Mouse (Mus musculus): ENCODE measurements around the gene Fgfr2. TPM values are rescaled to one million over a fixed set of nuclear protein-coding genes. Genes with fewer than 3 reads are reported as not detected.
A peak's percentile ranks its signal among the peaks of the same experiment; 100 is the strongest.

The Fgfr2 gene
- polyA plus RNA-seq, 1 experiment from 2014 or later: 92.0 TPM

DNA sequence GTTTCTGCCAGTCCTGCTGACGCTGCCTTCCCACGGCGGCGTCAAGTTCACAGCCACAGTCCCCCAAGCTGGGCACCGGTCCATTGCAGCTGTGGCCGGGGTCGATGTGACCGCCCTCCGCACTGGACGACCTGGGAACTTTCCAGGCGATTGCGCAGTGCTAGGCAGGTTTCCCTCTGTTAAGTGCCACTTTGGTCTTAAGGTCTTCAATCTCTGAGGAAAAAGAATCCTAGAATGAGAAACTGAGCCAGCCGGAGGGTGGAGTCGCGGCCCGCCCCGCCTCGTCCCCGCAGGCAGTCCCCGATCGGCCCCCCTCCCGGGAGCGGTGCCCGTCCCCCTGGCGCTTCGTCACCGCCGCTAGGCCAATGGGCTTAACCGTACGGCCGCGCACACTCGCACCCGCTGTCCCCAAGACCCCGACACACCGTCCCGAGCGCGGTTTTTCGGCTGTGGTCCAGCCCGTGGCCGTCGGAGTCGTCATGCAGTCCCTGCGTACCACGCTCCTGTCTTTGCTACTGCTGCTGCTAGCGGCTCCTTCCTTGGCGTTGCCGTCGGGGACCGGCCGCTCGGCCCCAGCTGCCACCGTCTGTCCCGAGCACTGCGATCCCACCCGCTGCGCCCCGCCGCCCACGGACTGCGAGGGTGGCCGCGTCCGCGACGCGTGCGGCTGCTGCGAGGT lies 2187.2 kb downstream of the Fgfr2 start, which contains the start of gene Htra1:
TSS of gene Htra1 (plus strand) at position 319 of the 679 bp plus-strand sequence.
- H3K27me3 ChIP-seq (ENCODE audit: control insufficient read depth, insufficient read depth, low read length): peaks cover 50% of the 10 kb centered on the region

DNA sequence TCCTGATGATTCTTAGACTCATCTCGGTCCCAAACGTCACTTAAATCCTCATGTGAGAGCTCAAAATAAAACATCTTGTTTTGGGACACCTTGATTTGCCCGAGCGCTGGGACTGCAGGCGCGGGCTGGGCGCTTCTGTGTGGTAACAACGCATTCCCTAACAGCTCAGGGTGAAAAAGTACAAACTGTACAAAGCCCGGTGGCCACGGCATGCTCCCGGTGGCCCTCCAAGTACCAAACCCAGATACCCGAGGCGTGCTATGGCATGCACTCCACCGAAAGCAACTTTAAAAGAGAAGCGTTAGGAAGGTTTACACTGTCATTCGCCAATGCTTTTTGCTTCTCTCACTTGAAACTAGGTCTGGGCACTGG lies 2187.7 kb downstream of the Fgfr2 start:
- peak overlapping the region; percentile 45 for H3K4me3 ChIP-seq (ENCODE audit: low read depth, low read length)
- no peaks in the 10 kb centered on the region for H3K36me3 ChIP-seq (ENCODE audit: control insufficient read depth, insufficient read depth, low read length)
- WGBS: 13% methylated on average over 16 of the region's 16 CpGs
- no peaks in the 10 kb centered on the region for H3K9me3 ChIP-seq (ENCODE audit: control insufficient read depth, low read length)
- H3K4me1 ChIP-seq (ENCODE audit: control insufficient read depth, insufficient read depth, low read length): peaks cover 7% of the 10 kb centered on the region; the same call in 1 of the 2 replicates
- peak overlapping the region; percentile 54 for H3K4me2 ChIP-seq
- ATAC-seq (ENCODE audit: low FRiP score) (no peak), DNase-seq (ENCODE audit: low spot score, missing footprints) (peak; percentile 82)
- no peak overlapping the region for H3K27ac ChIP-seq (ENCODE audit: low read depth, low read length)
- peaks cover 50% of the 10 kb centered on the region for H3K27me3 ChIP-seq (ENCODE audit: control insufficient read depth, insufficient read depth, low read length)
- no peak overlapping the region for H3K9ac ChIP-seq (ENCODE audit: low read length)

More for the DNA sequence above, 2187.2 kb downstream of the Fgfr2 start, which contains the start of gene Htra1:
- peak; percentile 94 for DNase-seq (ENCODE audit: low spot score, missing footprints)
- no peaks in the 10 kb centered on the region for H3K36me3 ChIP-seq (ENCODE audit: control insufficient read depth, insufficient read depth, low read length)
- H3K9me3 ChIP-seq (ENCODE audit: control insufficient read depth, low read length): no peaks in the 10 kb centered on the region
- H3K4me3 ChIP-seq (ENCODE audit: low read depth, low read length): peak within 1 kb of the TSS; percentile 45
- no peak within 1 kb of the TSS for H3K27ac ChIP-seq (ENCODE audit: low read depth, low read length)
- peaks cover 7% of the 10 kb centered on the region; the same call in 1 of the 2 replicates for H3K4me1 ChIP-seq (ENCODE audit: control insufficient read depth, insufficient read depth, low read length)
- peak within 1 kb of the TSS; percentile 54 for H3K4me2 ChIP-seq
- peak; percentile 88 for ATAC-seq (ENCODE audit: low FRiP score)
- no peak within 1 kb of the TSS for H3K9ac ChIP-seq (ENCODE audit: low read length)
- WGBS: under 1% methylated on average over 70 of the region's 70 CpGs

DNA sequence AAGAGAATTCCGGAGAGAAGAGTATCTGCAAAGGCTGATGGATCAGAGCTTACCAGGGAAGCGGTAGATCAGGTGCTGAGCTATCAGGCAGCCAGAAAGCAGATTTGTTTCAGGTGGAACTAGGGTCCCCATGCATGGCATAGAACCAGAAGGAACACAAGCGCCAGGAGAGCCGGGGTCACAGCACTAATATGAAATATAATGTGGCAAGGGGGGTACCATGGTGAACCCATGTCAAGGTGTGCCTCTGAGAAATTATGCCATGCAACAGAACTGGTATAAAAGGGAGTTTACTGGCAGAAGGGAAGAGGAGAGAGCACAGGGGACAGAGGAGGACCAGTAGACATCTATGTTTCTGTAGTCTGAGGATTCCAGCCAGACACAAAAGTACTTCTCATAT lies 2188.5 kb downstream of the Fgfr2 start:
- Histone ChIP-seq H3K27ac (ENCODE audit: low read depth, low read length) (no peak overlapping the region), H3K4me3 (ENCODE audit: low read depth, low read length) (no peak overlapping the region), H3K4me1 (ENCODE audit: control insufficient read depth, insufficient read depth, low read length) (peaks cover 7% of the 10 kb centered on the region; the same call in 1 of the 2 replicates), H3K27me3 (ENCODE audit: control insufficient read depth, insufficient read depth, low read length) (peaks cover 50% of the 10 kb centered on the region), H3K4me2 (no peak overlapping the region), H3K36me3 (ENCODE audit: control insufficient read depth, insufficient read depth, low read length) (no peaks in the 10 kb centered on the region), H3K9ac (ENCODE audit: low read length) (no peak overlapping the region), H3K9me3 (ENCODE audit: control insufficient read depth, low read length) (no peaks in the 10 kb centered on the region)
- ATAC-seq (ENCODE audit: low FRiP score) (no peak), DNase-seq (ENCODE audit: low spot score, missing footprints) (peak; percentile 84)
- 80% methylated on average over 4 of the region's 4 CpGs for WGBS

DNA sequence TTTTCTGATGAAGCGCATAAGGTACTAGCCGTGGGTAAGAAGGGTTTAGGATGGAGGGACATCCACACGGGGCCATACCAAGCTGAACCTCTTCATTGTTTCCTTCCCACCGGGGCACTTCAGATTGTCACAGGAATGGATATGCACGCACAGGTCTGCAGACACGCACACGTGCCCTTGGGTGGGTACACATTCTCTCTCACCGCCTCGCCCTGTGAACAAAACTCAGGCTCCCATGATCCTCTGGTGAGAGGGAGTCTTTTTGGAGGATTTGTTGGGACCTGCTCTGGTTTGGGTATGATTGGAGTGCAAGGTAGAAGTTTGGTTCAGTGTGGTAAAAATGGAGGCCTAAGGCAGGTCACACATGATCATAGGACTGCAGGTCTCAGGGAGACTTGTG lies 2190.2 kb downstream of the Fgfr2 start:
- no peak overlapping the region for H3K9ac ChIP-seq (ENCODE audit: low read length)
- ATAC-seq (ENCODE audit: low FRiP score) (no peak), DNase-seq (ENCODE audit: low spot score, missing footprints) (no peak)
- H3K27me3 ChIP-seq (ENCODE audit: control insufficient read depth, insufficient read depth, low read length): peaks cover 43% of the 10 kb centered on the region
- no peaks in the 10 kb centered on the region for H3K36me3 ChIP-seq (ENCODE audit: control insufficient read depth, insufficient read depth, low read length)
- WGBS: 92% methylated on average over 9 of the region's 9 CpGs
- H3K27ac ChIP-seq (ENCODE audit: low read depth, low read length): no peak overlapping the region
- no peak overlapping the region for H3K4me2 ChIP-seq
- H3K9me3 ChIP-seq (ENCODE audit: control insufficient read depth, low read length): no peaks in the 10 kb centered on the region
- H3K4me3 ChIP-seq (ENCODE audit: low read depth, low read length): no peak overlapping the region
- peaks cover 7% of the 10 kb centered on the region; the same call in 1 of the 2 replicates for H3K4me1 ChIP-seq (ENCODE audit: control insufficient read depth, insufficient read depth, low read length)

DNA sequence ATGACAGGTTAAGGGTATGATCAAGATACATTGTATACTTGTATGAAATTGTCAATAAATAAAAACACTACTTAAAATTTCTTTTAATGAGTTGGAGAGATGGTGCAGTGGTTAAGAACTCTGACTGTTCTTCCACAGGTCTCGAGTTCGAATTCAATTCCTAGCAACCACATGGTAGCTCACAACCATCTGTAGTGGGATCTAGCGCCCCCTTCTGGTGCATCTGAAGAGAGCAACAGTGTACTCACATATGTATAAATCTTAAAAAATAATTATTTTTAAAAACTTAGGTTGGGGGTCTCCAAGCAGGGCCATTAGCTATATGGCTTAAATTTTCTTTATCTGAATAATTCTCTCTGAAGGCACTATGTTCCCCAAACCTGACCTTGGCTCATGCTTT lies 2192.7 kb downstream of the Fgfr2 start:
- H3K4me3 ChIP-seq (ENCODE audit: low read depth, low read length): no peak overlapping the region
- H3K4me2 ChIP-seq: no peak overlapping the region
- 65% methylated on average over 3 of the region's 3 CpGs for WGBS
- no peaks in the 10 kb centered on the region for H3K36me3 ChIP-seq (ENCODE audit: control insufficient read depth, insufficient read depth, low read length)
- H3K27ac ChIP-seq (ENCODE audit: low read depth, low read length): no peak overlapping the region
- no peaks in the 10 kb centered on the region for H3K9me3 ChIP-seq (ENCODE audit: control insufficient read depth, low read length)
- no peak for ATAC-seq (ENCODE audit: low FRiP score)
- H3K27me3 ChIP-seq (ENCODE audit: control insufficient read depth, insufficient read depth, low read length): peaks cover 18% of the 10 kb centered on the region
- H3K4me1 ChIP-seq (ENCODE audit: control insufficient read depth, insufficient read depth, low read length): no peaks in the 10 kb centered on the region; the same call in 1 of the 2 replicates
- DNase-seq (ENCODE audit: low spot score, missing footprints): no peak
- no peak overlapping the region for H3K9ac ChIP-seq (ENCODE audit: low read length)

DNA sequence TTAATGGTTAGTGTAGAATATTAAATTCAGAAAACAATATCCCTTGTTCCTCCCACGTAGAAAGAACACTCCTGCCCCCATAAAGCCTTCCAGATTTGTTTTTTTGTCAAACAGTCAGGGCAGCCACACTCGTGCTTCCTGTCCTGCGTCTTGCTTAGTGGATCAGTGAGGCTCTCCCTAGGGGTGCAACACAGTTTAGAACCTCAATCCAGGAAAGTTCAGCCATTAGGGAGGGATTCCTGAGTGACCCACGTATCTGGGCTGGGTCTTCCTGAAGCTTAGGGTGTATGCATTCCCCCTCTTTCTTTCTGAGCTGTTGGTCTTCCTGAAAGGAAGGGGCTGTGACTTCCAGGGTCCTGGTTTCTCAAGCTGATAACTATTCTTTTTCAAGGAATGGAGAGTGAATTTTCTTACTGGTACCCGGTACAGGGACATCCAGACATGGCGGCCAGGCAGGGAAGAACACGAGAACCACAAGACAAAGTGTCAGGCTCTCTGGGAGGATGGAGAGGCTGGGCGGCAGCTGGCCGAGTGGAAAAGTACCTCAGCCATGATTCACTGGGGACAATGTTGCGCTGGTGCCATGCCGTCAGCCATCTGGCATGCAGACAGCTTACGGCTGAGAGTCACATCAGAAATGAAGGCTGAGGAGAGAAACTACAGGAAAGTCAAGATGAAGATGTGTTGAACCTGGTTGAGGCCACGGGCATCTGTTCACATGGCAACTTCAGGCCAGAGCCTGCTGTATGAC lies 2200.0 kb downstream of the Fgfr2 start:
- Histone ChIP-seq H3K27ac (ENCODE audit: low read depth, low read length) (no peak overlapping the region), H3K4me3 (ENCODE audit: low read depth, low read length) (no peak overlapping the region), H3K27me3 (ENCODE audit: control insufficient read depth, insufficient read depth, low read length) (no peaks in the 10 kb centered on the region), H3K4me2 (no peak overlapping the region), H3K36me3 (ENCODE audit: control insufficient read depth, insufficient read depth, low read length) (no peaks in the 10 kb centered on the region), H3K4me1 (ENCODE audit: control insufficient read depth, insufficient read depth, low read length) (no peaks in the 10 kb centered on the region), H3K9ac (ENCODE audit: low read length) (no peak overlapping the region), H3K9me3 (ENCODE audit: control insufficient read depth, low read length) (no peaks in the 10 kb centered on the region)
- 77% methylated on average over 13 of the region's 13 CpGs for WGBS
- no peak for DNase-seq (ENCODE audit: low spot score, missing footprints)
- no peak for ATAC-seq (ENCODE audit: low FRiP score)

DNA sequence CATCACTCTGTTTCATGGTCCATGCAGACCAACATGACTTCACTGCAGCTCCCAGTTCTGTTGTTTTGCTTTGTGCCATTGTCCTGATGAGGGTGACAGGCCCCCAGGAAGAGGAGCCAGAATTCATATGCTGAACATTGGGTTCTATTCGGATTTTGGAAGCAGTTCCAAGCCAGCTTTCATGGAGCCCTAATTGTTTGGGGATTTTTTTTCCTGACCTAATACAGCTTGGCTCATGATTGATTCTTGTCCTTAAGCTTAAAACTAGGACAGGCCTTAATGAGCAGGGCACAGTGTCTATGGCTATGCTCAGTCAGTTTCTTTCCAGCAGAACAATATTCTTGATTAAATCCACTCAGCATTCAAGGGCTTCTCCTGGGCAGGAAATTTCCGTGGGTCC lies 2204.9 kb downstream of the Fgfr2 start:
- Histone ChIP-seq H3K4me3 (ENCODE audit: low read depth, low read length) (no peak overlapping the region), H3K27ac (ENCODE audit: low read depth, low read length) (no peak overlapping the region), H3K4me2 (no peak overlapping the region), H3K9me3 (ENCODE audit: control insufficient read depth, low read length) (no peaks in the 10 kb centered on the region), H3K27me3 (ENCODE audit: control insufficient read depth, insufficient read depth, low read length) (no peaks in the 10 kb centered on the region), H3K9ac (ENCODE audit: low read length) (no peak overlapping the region), H3K36me3 (ENCODE audit: control insufficient read depth, insufficient read depth, low read length) (no peaks in the 10 kb centered on the region), H3K4me1 (ENCODE audit: control insufficient read depth, insufficient read depth, low read length) (no peaks in the 10 kb centered on the region)
- ATAC-seq (ENCODE audit: low FRiP score) (no peak), DNase-seq (ENCODE audit: low spot score, missing footprints) (no peak)
- 58% methylated on average over 2 of the region's 2 CpGs for WGBS

DNA sequence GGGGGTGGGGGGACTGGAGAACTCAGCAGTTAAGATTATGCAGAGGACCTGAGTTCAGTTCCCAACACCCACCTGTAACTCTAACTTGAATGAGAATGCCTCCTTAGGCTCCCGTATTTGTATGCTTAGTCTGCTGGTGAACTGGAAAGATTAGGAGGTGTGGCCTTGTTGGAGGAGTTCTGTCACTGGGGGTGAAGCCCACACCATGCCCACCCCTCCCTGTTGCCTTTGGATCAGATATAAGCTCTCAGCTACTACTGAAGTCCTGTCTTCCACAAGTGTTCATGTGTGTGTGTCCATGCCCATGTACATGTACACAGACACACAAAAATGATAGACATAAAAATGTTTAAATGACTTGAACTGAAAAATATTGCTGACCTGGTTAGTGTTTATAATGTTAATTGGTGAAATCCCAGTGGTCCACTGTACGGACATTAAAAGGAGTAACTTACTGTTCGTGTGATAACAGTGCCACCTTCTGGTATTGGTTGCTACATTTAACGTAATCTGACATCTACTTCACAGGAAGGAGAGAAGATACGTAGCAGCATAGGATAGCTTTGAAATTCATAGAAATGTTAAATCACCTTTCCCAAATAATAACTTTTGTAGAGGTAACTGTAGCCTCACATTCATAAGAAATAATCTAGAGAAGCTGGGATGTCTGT lies 2208.3 kb downstream of the Fgfr2 start:
- H3K9me3 ChIP-seq (ENCODE audit: control insufficient read depth, low read length): no peaks in the 10 kb centered on the region
- H3K36me3 ChIP-seq (ENCODE audit: control insufficient read depth, insufficient read depth, low read length): no peaks in the 10 kb centered on the region
- ATAC-seq (ENCODE audit: low FRiP score) (no peak), DNase-seq (ENCODE audit: low spot score, missing footprints) (peak; percentile 89)
- H3K9ac ChIP-seq (ENCODE audit: low read length): no peak overlapping the region
- H3K27me3 ChIP-seq (ENCODE audit: control insufficient read depth, insufficient read depth, low read length): no peaks in the 10 kb centered on the region
- no peaks in the 10 kb centered on the region for H3K4me1 ChIP-seq (ENCODE audit: control insufficient read depth, insufficient read depth, low read length)
- no peak overlapping the region for H3K4me3 ChIP-seq (ENCODE audit: low read depth, low read length)
- no peak overlapping the region for H3K27ac ChIP-seq (ENCODE audit: low read depth, low read length)
- 65% methylated on average over 5 of the region's 5 CpGs for whole genome bisulfite sequencing
- no peak overlapping the region for H3K4me2 ChIP-seq

DNA sequence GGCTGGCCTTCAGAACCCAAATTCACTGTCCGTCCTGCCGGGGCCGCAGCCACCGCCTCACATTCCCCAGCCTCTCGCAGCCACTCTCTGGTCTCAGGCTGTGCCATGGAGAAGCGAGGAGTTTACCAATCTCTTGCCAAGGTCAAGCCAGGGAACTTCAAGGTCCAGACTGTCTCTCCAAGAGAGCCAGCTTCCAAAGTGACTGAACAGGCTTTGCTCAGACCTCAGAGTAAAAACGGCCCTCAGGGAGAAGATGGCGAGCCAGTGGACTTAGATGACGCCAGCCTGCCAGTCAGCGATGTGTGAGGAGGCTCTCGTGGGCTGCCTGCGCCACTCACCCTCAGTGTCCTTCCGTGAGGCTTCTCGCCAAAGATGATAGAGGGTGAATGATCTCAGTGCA lies 2212.3 kb downstream of the Fgfr2 start:
- Histone ChIP-seq H3K36me3 (ENCODE audit: control insufficient read depth, insufficient read depth, low read length) (no peaks in the 10 kb centered on the region), H3K27ac (ENCODE audit: low read depth, low read length) (no peak overlapping the region), H3K9ac (ENCODE audit: low read length) (no peak overlapping the region), H3K27me3 (ENCODE audit: control insufficient read depth, insufficient read depth, low read length) (no peaks in the 10 kb centered on the region), H3K4me1 (ENCODE audit: control insufficient read depth, insufficient read depth, low read length) (no peaks in the 10 kb centered on the region), H3K4me2 (no peak overlapping the region), H3K9me3 (ENCODE audit: control insufficient read depth, low read length) (no peaks in the 10 kb centered on the region), H3K4me3 (ENCODE audit: low read depth, low read length) (no peak overlapping the region)
- no peak for DNase-seq (ENCODE audit: low spot score, missing footprints)
- ATAC-seq (ENCODE audit: low FRiP score): no peak
- WGBS: 91% methylated on average over 14 of the region's 14 CpGs
